Mouse (Mus musculus) forebrain, embryonic 16.5 days (tissue): ENCODE data around the gene C130032M10Rik. TPM values are rescaled to one million over a fixed set of nuclear protein-coding genes. Genes with fewer than 3 reads are reported as not detected.

Experiments used
- ATAC-seq: fragments of 200-750 bp; cut with Nextera tagmentation; 2 replicates; pipeline ENCODE4 v1.8.0; 2017; ENCODE audit warnings: mild to moderate bottlenecking, moderate library complexity
- H3K27ac ChIP-seq: fragments of 300-500 bp; sonication (generic); 2 replicates; pipeline ENCODE4 v1.5.1; 2014; ENCODE audit warnings: low read length, control low read depth
- H3K27me3 ChIP-seq: fragments of 300-500 bp; sonication (generic); replicated peaks from 2 replicates; pipeline ENCODE4 v1.6.1; 2014; ENCODE audit warnings: low read length; ENCODE audit not compliant: control insufficient read depth, insufficient read depth
- H3K36me3 ChIP-seq: fragments of 300-500 bp; sonication (generic); 2 replicates; pipeline ENCODE4 v1.6.1; 2014; ENCODE audit not compliant: control insufficient read depth, insufficient read depth
- H3K4me1 ChIP-seq: fragments of 300-500 bp; sonication (generic); replicated peaks from 2 replicates; pipeline ENCODE4 v1.6.1; 2014; ENCODE audit warnings: low read length; ENCODE audit not compliant: control insufficient read depth, insufficient read depth
- H3K4me2 ChIP-seq: fragments of 300-500 bp; sonication (generic); 2 replicates; pipeline ENCODE4 v1.6.1; 2014; ENCODE audit warnings: mild to moderate bottlenecking, low read length, control low read depth
- H3K4me3 ChIP-seq: fragments of 300-500 bp; sonication (generic); replicated peaks from 2 replicates; pipeline ENCODE4 v1.5.1; 2014; ENCODE audit warnings: mild to moderate bottlenecking, low read length, control low read depth
- H3K9ac ChIP-seq: fragments of 300-500 bp; sonication (generic); replicated peaks from 2 replicates; pipeline ENCODE4 v1.6.1; 2014; ENCODE audit warnings: low read depth, low read length, control low read depth
- H3K9me3 ChIP-seq: fragments of 300-500 bp; sonication (generic); 2 replicates; pipeline ENCODE4 v1.6.1; 2016; ENCODE audit warnings: low read length; ENCODE audit not compliant: control insufficient read depth
- WGBS: fragments of 180-500 bp; shearing (Covaris S2); extraction: QIAGEN DNeasy Blood & Tissue Kit; methylation state at CpG from one replicate; pipeline ENCODE4 v1.1.7; 2014; 5-methylcytosine and 5-hydroxymethylcytosine counted together
- polyA plus RNA-seq: library from polyadenylated mRNA; unstranded; fragments of >200 nt; fragmentation: Nextera tagmentation; extraction: Ambion mirVana; gene quantifications from 2 replicates; pipeline ENCODE4 v1.2.1, GENCODE M21; 2015

Gene C130032M10Rik
- polyA plus RNA-seq, 1 experiment from 2014 or later, result not detected

GRCm38 (mm10) chr9:114487481-114488258, 27.8 kb upstream of the C130032M10Rik start:
- no peak overlapping the region for H3K27ac ChIP-seq
- no peak overlapping the region for H3K4me2 ChIP-seq

GRCm38 (mm10) chr9:114496469-114496868, 19.0 kb upstream of the C130032M10Rik start:
- Histone ChIP-seq H3K4me1 (no peaks in the 10 kb centered on the region), H3K4me3 (no peak overlapping the region), H3K27me3 (no peaks in the 10 kb centered on the region), H3K4me2 (no peak overlapping the region), H3K9ac (no peak overlapping the region), H3K9me3 (no peaks in the 10 kb centered on the region), H3K36me3 (no peaks in the 10 kb centered on the region), H3K27ac (no peak overlapping the region)
- no peak for ATAC-seq
- 83% methylated on average over 7 of the region's 7 CpGs for WGBS

More at GRCm38 (mm10) chr9:114487481-114488258, 27.8 kb upstream of the C130032M10Rik start:
- Histone ChIP-seq H3K36me3 (no peaks in the 10 kb centered on the region), H3K9me3 (no peaks in the 10 kb centered on the region), H3K27me3 (no peaks in the 10 kb centered on the region), H3K9ac (no peak overlapping the region), H3K4me1 (no peaks in the 10 kb centered on the region), H3K4me3 (no peak overlapping the region)
- 88% methylated on average over 23 of the region's 23 CpGs for WGBS
- no peak for ATAC-seq

GRCm38 (mm10) chr9:114498218-114498617, 17.3 kb upstream of the C130032M10Rik start:
- Histone ChIP-seq H3K9me3 (no peaks in the 10 kb centered on the region), H3K4me1 (no peaks in the 10 kb centered on the region), H3K4me3 (no peak overlapping the region), H3K9ac (no peak overlapping the region), H3K36me3 (no peaks in the 10 kb centered on the region), H3K27ac (no peak overlapping the region), H3K4me2 (no peak overlapping the region), H3K27me3 (no peaks in the 10 kb centered on the region)
- no peak for ATAC-seq
- WGBS, result 11% methylated on average over 11 of the region's 11 CpGs

- Histone ChIP-seq H3K4me1 (no peaks in the 10 kb centered on the region), H3K4me3 (no peak overlapping the region), H3K27ac (no peak overlapping the region), H3K36me3 (no peaks in the 10 kb centered on the region), H3K4me2 (no peak overlapping the region), H3K27me3 (no peaks in the 10 kb centered on the region), H3K9me3 (no peaks in the 10 kb centered on the region), H3K9ac (no peak overlapping the region)
- WGBS, result 25% methylated on average over 15 of the region's 15 CpGs
- no peak for ATAC-seq
These were observed 15.5 kb upstream of the C130032M10Rik start for GRCm38 (mm10) chr9:114499783-114500515.

- no peak overlapping the region for H3K4me2 ChIP-seq
- no peak overlapping the region for H3K4me3 ChIP-seq
- no peak overlapping the region for H3K27ac ChIP-seq
- no peaks in the 10 kb centered on the region for H3K27me3 ChIP-seq
- ATAC-seq, result no peak
- WGBS, result 95% methylated on average over 7 of the region's 7 CpGs
- no peaks in the 10 kb centered on the region for H3K9me3 ChIP-seq
- no peaks in the 10 kb centered on the region for H3K36me3 ChIP-seq
- H3K4me1 ChIP-seq, result no peaks in the 10 kb centered on the region
- no peak overlapping the region for H3K9ac ChIP-seq
These were observed 14.4 kb upstream of the C130032M10Rik start for GRCm38 (mm10) chr9:114501111-114501510.

GRCm38 (mm10) chr9:114501913-114502312, 13.6 kb upstream of the C130032M10Rik start:
- ATAC-seq, result no peak
- H3K9ac ChIP-seq, result no peak overlapping the region
- no peaks in the 10 kb centered on the region for H3K9me3 ChIP-seq
- H3K36me3 ChIP-seq, result no peaks in the 10 kb centered on the region
- no peaks in the 10 kb centered on the region for H3K4me1 ChIP-seq
- no peak overlapping the region for H3K4me3 ChIP-seq
- no peak overlapping the region for H3K4me2 ChIP-seq
- no peaks in the 10 kb centered on the region for H3K27me3 ChIP-seq
- H3K27ac ChIP-seq, result no peak overlapping the region
- WGBS, result 97% methylated on average over 11 of the region's 11 CpGs

GRCm38 (mm10) chr9:114502711-114503427, 12.6 kb upstream of the C130032M10Rik start:
- WGBS, result 71% methylated on average over 15 of the region's 15 CpGs
- no peak for ATAC-seq
- no peaks in the 10 kb centered on the region for H3K4me1 ChIP-seq
- H3K27ac ChIP-seq, result no peak overlapping the region
- no peaks in the 10 kb centered on the region for H3K9me3 ChIP-seq
- no peak overlapping the region for H3K9ac ChIP-seq
- H3K4me3 ChIP-seq, result no peak overlapping the region
- H3K27me3 ChIP-seq, result no peaks in the 10 kb centered on the region
- no peak overlapping the region for H3K4me2 ChIP-seq
- no peaks in the 10 kb centered on the region for H3K36me3 ChIP-seq

GRCm38 (mm10) chr9:114504816-114505215, 10.7 kb upstream of the C130032M10Rik start, which contains the start of gene Ccr4:
Gene Ccr4, minus strand, starts transcription at chr9:114504916.
- no peak for ATAC-seq
- no peaks in the 10 kb centered on the region for H3K4me1 ChIP-seq
- no peaks in the 10 kb centered on the region for H3K9me3 ChIP-seq
- H3K36me3 ChIP-seq, result no peaks in the 10 kb centered on the region
- 91% methylated on average over 9 of the region's 9 CpGs for WGBS
- no peak within 1 kb of the TSS for H3K4me3 ChIP-seq
- no peak within 1 kb of the TSS for H3K27ac ChIP-seq
- H3K4me2 ChIP-seq, result no peak within 1 kb of the TSS
- H3K27me3 ChIP-seq, result no peaks in the 10 kb centered on the region
- no peak within 1 kb of the TSS for H3K9ac ChIP-seq

GRCm38 (mm10) chr9:114506564-114506963, 8.9 kb upstream of the C130032M10Rik start:
- WGBS, result 82% methylated on average over 4 of the region's 4 CpGs
- Histone ChIP-seq H3K27ac (no peak overlapping the region), H3K9me3 (no peaks in the 10 kb centered on the region), H3K9ac (no peak overlapping the region), H3K4me2 (no peak overlapping the region), H3K4me1 (no peaks in the 10 kb centered on the region), H3K27me3 (no peaks in the 10 kb centered on the region), H3K36me3 (no peaks in the 10 kb centered on the region), H3K4me3 (no peak overlapping the region)
- no peak for ATAC-seq
